Mouse (Mus musculus): ENCODE measurements around the gene Gemin2. TPM values are rescaled to one million over a fixed set of nuclear protein-coding genes. Genes with fewer than 3 reads are reported as not detected.

The Gemin2 gene
- polyA plus RNA-seq, 1 experiment, result 12.8 TPM

GRCm38 (mm10) chr12:59060322-59060721, 47.1 kb downstream of the Gemin2 start:
- peaks cover 61% of the 10 kb centered on the region for H3K79me2 ChIP-seq (ENCODE audit: control insufficient read depth, insufficient read depth)
- H3K4me3 ChIP-seq (ENCODE audit: insufficient read depth, poor library complexity, severe bottlenecking), result peak overlapping the region; percentile 84
- TF ChIP-seq CTCF (IDR thresholded peaks at IDR 0.05; ENCODE audit: control insufficient read depth, insufficient read depth, insufficient read length) (no peak), MYOD1 (IDR thresholded peaks at IDR 0.05; ENCODE audit: control insufficient read depth, insufficient read length, low read depth) (no peak), CEBPB (IDR thresholded peaks at IDR 0.05; ENCODE audit: low read depth) (no peak), MYOG (IDR thresholded peaks at IDR 0.05; ENCODE audit: control insufficient read depth, extremely low read depth, insufficient read length) (no peak), MAX (IDR thresholded peaks at IDR 0.05) (no peak), FOSL1 (IDR thresholded peaks at IDR 0.05; ENCODE audit: insufficient read depth, low read length, poor library complexity, severe bottlenecking) (no peak), USF1 (IDR thresholded peaks at IDR 0.05; ENCODE audit: low read depth) (no peak)
- peak overlapping the region; percentile 63 for H3ac ChIP-seq (ENCODE audit: control insufficient read depth, insufficient read length, low read depth)
- H3K79me3 ChIP-seq (ENCODE audit: low read depth), result peaks cover 52% of the 10 kb centered on the region
- H3K27me3 ChIP-seq (ENCODE audit: control insufficient read depth, insufficient read depth, insufficient read length), result no peaks in the 10 kb centered on the region
- H3K36me3 ChIP-seq (ENCODE audit: control insufficient read depth, insufficient read depth), result peaks cover 27% of the 10 kb centered on the region

GRCm38 (mm10) chr12:59060993-59061595, 47.9 kb downstream of the Gemin2 start, which contains the start of gene Trappc6b:
Gene Trappc6b, minus strand, starts transcription at chr12:59061472.
- TF ChIP-seq MYOD1 (IDR thresholded peaks at IDR 0.05; ENCODE audit: control insufficient read depth, insufficient read length, low read depth) (no peak), MAX (IDR thresholded peaks at IDR 0.05) (no peak), CTCF (IDR thresholded peaks at IDR 0.05; ENCODE audit: control insufficient read depth, insufficient read depth, insufficient read length) (no peak), FOSL1 (IDR thresholded peaks at IDR 0.05; ENCODE audit: insufficient read depth, low read length, poor library complexity, severe bottlenecking) (no peak), CEBPB (IDR thresholded peaks at IDR 0.05; ENCODE audit: low read depth) (no peak), USF1 (IDR thresholded peaks at IDR 0.05; ENCODE audit: low read depth) (no peak)
- Histone ChIP-seq H3K79me2 (ENCODE audit: control insufficient read depth, insufficient read depth) (peaks cover 53% of the 10 kb centered on the region), H3K4me3 (ENCODE audit: insufficient read depth, poor library complexity, severe bottlenecking) (peak within 1 kb of the TSS; percentile 84), H3K27me3 (ENCODE audit: control insufficient read depth, insufficient read depth, insufficient read length) (no peaks in the 10 kb centered on the region), H3ac (ENCODE audit: control insufficient read depth, insufficient read length, low read depth) (peak within 1 kb of the TSS; percentile 63), H3K79me3 (ENCODE audit: low read depth) (peaks cover 46% of the 10 kb centered on the region), H3K36me3 (ENCODE audit: control insufficient read depth, insufficient read depth) (peaks cover 24% of the 10 kb centered on the region)

DNA sequence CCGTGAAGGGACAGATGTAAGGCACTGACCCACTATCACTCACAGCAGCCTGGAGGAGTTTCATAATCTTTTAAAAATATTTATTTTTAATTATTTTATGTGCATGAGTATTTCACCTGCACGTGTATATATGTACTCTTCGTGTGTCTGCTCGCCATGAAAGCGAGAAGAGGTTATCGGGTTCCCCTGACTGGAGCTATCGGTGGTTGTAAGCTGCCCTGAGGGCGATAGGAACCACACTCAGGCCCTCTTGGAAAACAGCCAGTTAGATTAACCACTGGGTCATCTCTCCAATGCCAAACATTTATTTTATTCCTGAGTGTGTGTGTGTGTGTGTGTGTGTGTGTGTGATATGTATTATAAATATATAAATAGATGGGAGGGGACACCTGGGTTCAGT, 51.6 kb downstream of the Gemin2 start:
- H3K36me3 ChIP-seq (ENCODE audit: control insufficient read depth, insufficient read depth), result peaks cover 19% of the 10 kb centered on the region
- H3K79me3 ChIP-seq (ENCODE audit: low read depth), result peaks cover 35% of the 10 kb centered on the region
- TF ChIP-seq CTCF (IDR thresholded peaks at IDR 0.05; ENCODE audit: control insufficient read depth, insufficient read depth, insufficient read length) (no peak), MAX (IDR thresholded peaks at IDR 0.05) (no peak), MYOG (IDR thresholded peaks at IDR 0.05; ENCODE audit: control insufficient read depth, extremely low read depth, insufficient read length) (no peak), CEBPB (IDR thresholded peaks at IDR 0.05; ENCODE audit: low read depth) (no peak), USF1 (IDR thresholded peaks at IDR 0.05; ENCODE audit: low read depth) (no peak), FOSL1 (IDR thresholded peaks at IDR 0.05; ENCODE audit: insufficient read depth, low read length, poor library complexity, severe bottlenecking) (no peak), MYOD1 (IDR thresholded peaks at IDR 0.05; ENCODE audit: control insufficient read depth, insufficient read length, low read depth) (no peak)
- no peak overlapping the region for H3K4me3 ChIP-seq (ENCODE audit: insufficient read depth, poor library complexity, severe bottlenecking)
- H3ac ChIP-seq (ENCODE audit: control insufficient read depth, insufficient read length, low read depth), result no peak overlapping the region
- H3K79me2 ChIP-seq (ENCODE audit: control insufficient read depth, insufficient read depth), result peaks cover 47% of the 10 kb centered on the region
- no peaks in the 10 kb centered on the region for H3K27me3 ChIP-seq (ENCODE audit: control insufficient read depth, insufficient read depth, insufficient read length)

- no peaks in the 10 kb centered on the region for H3K27me3 ChIP-seq (ENCODE audit: control insufficient read depth, insufficient read depth, insufficient read length)
- H3ac ChIP-seq (ENCODE audit: control insufficient read depth, insufficient read length, low read depth), result no peak overlapping the region
- H3K79me3 ChIP-seq (ENCODE audit: low read depth), result peaks cover 29% of the 10 kb centered on the region
- peaks cover 29% of the 10 kb centered on the region for H3K36me3 ChIP-seq (ENCODE audit: control insufficient read depth, insufficient read depth)
- TF ChIP-seq CEBPB (IDR thresholded peaks at IDR 0.05; ENCODE audit: low read depth) (no peak), MAX (IDR thresholded peaks at IDR 0.05) (no peak), MYOG (IDR thresholded peaks at IDR 0.05; ENCODE audit: control insufficient read depth, extremely low read depth, insufficient read length) (no peak), USF1 (IDR thresholded peaks at IDR 0.05; ENCODE audit: low read depth) (no peak), MYOD1 (IDR thresholded peaks at IDR 0.05; ENCODE audit: control insufficient read depth, insufficient read length, low read depth) (no peak), FOSL1 (IDR thresholded peaks at IDR 0.05; ENCODE audit: insufficient read depth, low read length, poor library complexity, severe bottlenecking) (no peak), CTCF (IDR thresholded peaks at IDR 0.05; ENCODE audit: control insufficient read depth, insufficient read depth, insufficient read length) (no peak)
- peaks cover 47% of the 10 kb centered on the region for H3K79me2 ChIP-seq (ENCODE audit: control insufficient read depth, insufficient read depth)
- peak overlapping the region; percentile 28 for H3K4me3 ChIP-seq (ENCODE audit: insufficient read depth, poor library complexity, severe bottlenecking)
Observed at GRCm38 (mm10) chr12:59065776-59066175, 52.6 kb downstream of the Gemin2 start.

GRCm38 (mm10) chr12:59066448-59067077, 53.4 kb downstream of the Gemin2 start, which contains the start of gene Pnn:
Gene Pnn, plus strand, starts transcription at chr12:59066884.
- Histone ChIP-seq H3K27me3 (ENCODE audit: control insufficient read depth, insufficient read depth, insufficient read length) (no peaks in the 10 kb centered on the region), H3ac (ENCODE audit: control insufficient read depth, insufficient read length, low read depth) (peak within 1 kb of the TSS; percentile 92), H3K36me3 (ENCODE audit: control insufficient read depth, insufficient read depth) (peaks cover 37% of the 10 kb centered on the region), H3K79me3 (ENCODE audit: low read depth) (peaks cover 31% of the 10 kb centered on the region), H3K4me3 (ENCODE audit: insufficient read depth, poor library complexity, severe bottlenecking) (peak within 1 kb of the TSS; percentile 93), H3K79me2 (ENCODE audit: control insufficient read depth, insufficient read depth) (peaks cover 46% of the 10 kb centered on the region)
- peak; percentile 67 for TF ChIP-seq MAX (IDR thresholded peaks at IDR 0.05)
- TF ChIP-seq MYOD1 (IDR thresholded peaks at IDR 0.05; ENCODE audit: control insufficient read depth, insufficient read length, low read depth), result no peak

Measured in C2C12 (cell line).